ENCODE assay signal across 8 mouse cellular contexts in the genomic region with DNA sequence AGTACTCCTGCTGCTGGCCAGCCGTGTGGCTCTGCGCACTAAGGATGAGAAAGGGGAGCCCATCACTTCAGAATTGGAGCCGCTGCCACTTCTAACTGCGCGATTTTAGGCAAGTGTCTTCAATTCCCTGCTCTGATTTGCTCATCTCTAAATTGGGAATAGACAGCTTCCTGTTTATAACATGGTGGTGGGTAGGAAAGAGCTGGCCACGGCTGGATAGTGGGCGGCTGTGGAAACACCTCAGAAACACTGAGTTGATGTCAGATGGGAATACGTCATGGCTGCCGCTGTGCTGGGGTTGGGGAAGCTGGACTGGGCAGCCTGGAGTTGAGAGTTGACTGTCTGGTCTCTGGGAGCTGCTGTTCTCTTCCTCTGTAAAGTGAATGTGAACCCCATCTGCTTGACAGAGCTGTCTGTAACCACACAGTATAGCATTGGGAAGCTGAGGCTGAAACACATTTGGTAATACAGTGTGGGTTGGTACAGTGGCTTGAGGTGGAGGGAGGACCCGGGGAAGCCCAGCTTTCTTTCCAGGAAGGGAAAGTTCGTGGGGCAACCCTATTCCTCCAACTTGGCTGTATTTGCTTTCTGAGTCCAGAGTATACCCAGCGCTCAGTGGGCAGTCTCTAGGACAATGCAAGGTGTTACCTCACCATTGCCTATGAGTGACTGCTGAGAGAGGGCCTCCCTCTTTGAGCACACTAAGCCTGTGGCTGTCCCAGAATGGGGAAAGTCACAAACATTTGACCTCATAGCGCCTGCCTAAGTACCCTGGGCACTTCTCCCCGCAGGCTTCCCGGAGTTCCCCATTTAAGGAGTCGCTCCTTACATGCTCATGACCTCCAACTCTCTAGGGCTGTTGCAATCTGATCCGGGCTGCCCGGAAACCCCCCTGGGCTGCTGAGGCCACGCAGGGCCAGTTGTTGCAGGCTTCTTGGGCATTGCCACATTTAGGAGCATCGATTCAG.
DNase-seq lines count a peak whose midpoint lies in the region; ATAC-seq and TF ChIP-seq lines count a peak whose summit lies in the region.

No protein-coding gene starts in this region.

- WGBS in midbrain, embryonic 11.5 days: 67% methylated on average over 20 of the region's 20 CpGs
- 69% methylated on average over 20 of the region's 20 CpGs for WGBS in midbrain, embryonic 16.5 days
- 53% methylated on average over 20 of the region's 20 CpGs for WGBS in heart, adult 2 months
- 38% methylated on average over 20 of the region's 20 CpGs for WGBS in liver, embryonic 13.5 days (ENCODE audit: insufficient replicate concordance)
- 67% methylated on average over 20 of the region's 20 CpGs for WGBS in hindbrain, embryonic 13.5 days

- intact Hi-C loops in heart, adult 2 months (cut with DNase I): loop anchor here (2.0 kb wide), 1 partner anchor 64 kb away; no protein-coding TSS in a partner anchor

- TF ChIP-seq POLR2A in heart, adult 2 months (IDR thresholded peaks at IDR 0.05; ENCODE audit: insufficient read depth, low read depth, low read length): no peak

- H3K27me3 ChIP-seq in midbrain, embryonic 11.5 days (ENCODE audit: control insufficient read depth, insufficient read depth, low read length): no peaks in the 10 kb centered on the region
- no peaks in the 10 kb centered on the region for H3K27me3 ChIP-seq in midbrain, embryonic 16.5 days (ENCODE audit: control insufficient read depth, insufficient read depth, low read depth, low read length)
- H3K27me3 ChIP-seq in heart, adult 2 months (ENCODE audit: control insufficient read depth, insufficient read depth, low read length): no peaks in the 10 kb centered on the region
- no peaks in the 10 kb centered on the region for H3K27me3 ChIP-seq in liver, embryonic 13.5 days
- 0 out of 2 replicates have a peak, but pooled peaks cover 2% of the 10 kb centered on the region for H3K27me3 ChIP-seq in hindbrain, embryonic 13.5 days

- no peaks in the 10 kb centered on the region for H3K79me2 ChIP-seq in heart, adult 2 months (replicated peaks; ENCODE audit: control insufficient read depth, insufficient read depth, low read length)

- H3K9ac ChIP-seq in midbrain, embryonic 11.5 days (ENCODE audit: low read length): no peak overlapping the region
- no peak overlapping the region for H3K9ac ChIP-seq in midbrain, embryonic 16.5 days (ENCODE audit: low read depth, low read length)
- H3K9ac ChIP-seq in heart, adult 2 months (ENCODE audit: low read depth, low read length): no peak overlapping the region
- H3K9ac ChIP-seq in liver, embryonic 13.5 days: no peak overlapping the region
- H3K9ac ChIP-seq in hindbrain, embryonic 13.5 days: no peak overlapping the region

- no peak overlapping the region for H3K4me2 ChIP-seq in midbrain, embryonic 11.5 days
- H3K4me2 ChIP-seq in midbrain, embryonic 16.5 days (ENCODE audit: low read length): no peak overlapping the region
- H3K4me2 ChIP-seq in liver, embryonic 13.5 days: no peak overlapping the region
- H3K4me2 ChIP-seq in hindbrain, embryonic 13.5 days: no peak overlapping the region

- peaks cover 3% of the 10 kb centered on the region; the same call in 1 of the 2 replicates for H3K4me1 ChIP-seq in midbrain, embryonic 11.5 days (ENCODE audit: control insufficient read depth, insufficient read depth, low read length)
- peaks cover 19% of the 10 kb centered on the region for H3K4me1 ChIP-seq in midbrain, embryonic 16.5 days (ENCODE audit: control insufficient read depth, insufficient read depth, low read length)
- peaks cover 3% of the 10 kb centered on the region; the same call in 1 of the 2 replicates for H3K4me1 ChIP-seq in heart, adult 2 months (ENCODE audit: control insufficient read depth, insufficient read depth, low read length)
- H3K4me1 ChIP-seq in liver, embryonic 13.5 days (replicated peaks): no peaks in the 10 kb centered on the region
- H3K4me1 ChIP-seq in hindbrain, embryonic 13.5 days (replicated peaks): peaks cover 46% of the 10 kb centered on the region

- no peaks in the 10 kb centered on the region for H3K36me3 ChIP-seq in midbrain, embryonic 11.5 days (ENCODE audit: control insufficient read depth, insufficient read depth, low read length)
- H3K36me3 ChIP-seq in midbrain, embryonic 16.5 days (ENCODE audit: control insufficient read depth, insufficient read depth, low read length): no peaks in the 10 kb centered on the region
- H3K36me3 ChIP-seq in heart, adult 2 months (ENCODE audit: control insufficient read depth, insufficient read depth, low read length): no peaks in the 10 kb centered on the region
- no peaks in the 10 kb centered on the region for H3K36me3 ChIP-seq in liver, embryonic 13.5 days
- H3K36me3 ChIP-seq in hindbrain, embryonic 13.5 days: no peaks in the 10 kb centered on the region

- no peak overlapping the region for H3K4me3 ChIP-seq in midbrain, embryonic 11.5 days (ENCODE audit: low read depth, low read length)
- no peak overlapping the region for H3K4me3 ChIP-seq in midbrain, embryonic 16.5 days (ENCODE audit: low read depth, low read length)
- no peak overlapping the region for H3K4me3 ChIP-seq in heart, adult 2 months
- no peak overlapping the region for H3K4me3 ChIP-seq in liver, embryonic 13.5 days (replicated peaks)
- no peak overlapping the region for H3K4me3 ChIP-seq in hindbrain, embryonic 13.5 days

- peak; percentile 80 for DNase-seq in midbrain, embryonic 11.5 days (ENCODE audit: low spot score, missing footprints)
- peak; percentile 49 to 72 for DNase-seq in heart, adult 2 months
- no peak for DNase-seq in liver, embryonic 13.5 days
- DNase-seq in right cerebral cortex, postnatal 25 days: peak; percentile 76
- no peak for DNase-seq in thymus, postnatal 36 days
- DNase-seq in urinary bladder, postnatal 14 days (ENCODE audit: low spot score): no peak

- TF ChIP-seq EP300 in heart, adult 2 months (IDR thresholded peaks at IDR 0.05; ENCODE audit: insufficient read depth, low read depth, low read length): 0 out of 2 replicates have a peak, but pooled peaks have one; percentile 12

- ATAC-seq in midbrain, embryonic 11.5 days (ENCODE audit: low FRiP score): no peak
- ATAC-seq in midbrain, embryonic 16.5 days: no peak
- peak; percentile 41; the same call in 1 of the 2 replicates for ATAC-seq in liver, embryonic 13.5 days (ENCODE audit: low read depth)
- no peak for ATAC-seq in hindbrain, embryonic 13.5 days (ENCODE audit: low FRiP score)

- no peak for TF ChIP-seq CTCF in heart, adult 2 months (IDR thresholded peaks at IDR 0.05)

- H3K9me3 ChIP-seq in midbrain, embryonic 11.5 days (ENCODE audit: control insufficient read depth, low read length): no peaks in the 10 kb centered on the region
- no peaks in the 10 kb centered on the region for H3K9me3 ChIP-seq in midbrain, embryonic 16.5 days (replicated peaks; ENCODE audit: control insufficient read depth, low read length, poor library complexity, severe bottlenecking)
- H3K9me3 ChIP-seq in liver, embryonic 13.5 days (replicated peaks): no peaks in the 10 kb centered on the region
- H3K9me3 ChIP-seq in hindbrain, embryonic 13.5 days: no peaks in the 10 kb centered on the region

- H3K27ac ChIP-seq in midbrain, embryonic 11.5 days (ENCODE audit: low read depth, low read length): no peak overlapping the region
- H3K27ac ChIP-seq in midbrain, embryonic 16.5 days (ENCODE audit: low read length): no peak overlapping the region
- H3K27ac ChIP-seq in heart, adult 2 months: no peak overlapping the region
- no peak overlapping the region for H3K27ac ChIP-seq in liver, embryonic 13.5 days
- no peak overlapping the region for H3K27ac ChIP-seq in hindbrain, embryonic 13.5 days

Comparison
In these comparisons a context has a peak if more than half of its experiments do, and no peak if none do; other contexts are left out.
1. DNase-seq: peak in midbrain, embryonic 11.5 days (single experiment), heart, adult 2 months (2 of 2) and right cerebral cortex, postnatal 25 days (single experiment); none in liver, embryonic 13.5 days (single experiment), thymus, postnatal 36 days (0 of 2) and urinary bladder, postnatal 14 days (single experiment).